Mouse (Mus musculus) G1E-ER4 (cell line): ENCODE measurements around the gene Surf6. TPM values are rescaled to one million over a fixed set of nuclear protein-coding genes. Genes with fewer than 3 reads are reported as not detected.

Experiments
- GATA1 ChIP-seq: IDR thresholded peaks from one replicate; pipeline ENCODE4 v1.8.0; 2012; ENCODE audit warnings: low read length, inconsistent platforms
- polyA plus RNA-seq: library from polyadenylated mRNA; stranded (reverse); fragments of >175 nt; gene quantifications from 2 replicates; pipeline ENCODE4 v1.2.3, GENCODE M21; 2012

Gene Surf6
- polyA plus RNA-seq, 1 experiment = 45.0 TPM

DNA sequence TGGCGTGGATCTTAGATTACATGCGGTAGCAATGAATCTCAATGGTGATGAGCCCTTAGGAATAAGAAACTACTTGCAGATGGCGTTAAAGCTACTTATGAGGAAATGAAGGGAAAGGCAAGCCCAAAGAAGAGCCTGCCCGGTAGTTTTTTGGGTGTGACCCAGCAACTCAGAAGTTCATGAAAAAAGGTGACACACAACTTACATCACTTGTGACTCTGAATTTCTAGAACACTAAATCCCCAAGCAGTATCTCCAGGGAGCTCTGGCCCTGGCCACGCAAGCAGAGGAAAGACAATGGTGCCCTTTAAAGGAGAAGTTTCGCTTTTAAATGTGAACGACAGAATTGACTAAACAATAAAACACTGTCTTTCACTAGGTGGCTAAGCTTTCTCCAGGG is 632 bp upstream of the Surf6 start:
- TF ChIP-seq GATA1 = no peak

GRCm38 (mm10) chr2:26901834-26902400 is 762 bp downstream of the Surf6 start:
- no peak for TF ChIP-seq GATA1

- TF ChIP-seq GATA1 = no peak
These were observed 1.9 kb downstream of the Surf6 start for GRCm38 (mm10) chr2:26900731-26901130.

GRCm38 (mm10) chr2:26895898-26896297 is 6.8 kb downstream of the Surf6 start:
- no peak for TF ChIP-seq GATA1

DNA sequence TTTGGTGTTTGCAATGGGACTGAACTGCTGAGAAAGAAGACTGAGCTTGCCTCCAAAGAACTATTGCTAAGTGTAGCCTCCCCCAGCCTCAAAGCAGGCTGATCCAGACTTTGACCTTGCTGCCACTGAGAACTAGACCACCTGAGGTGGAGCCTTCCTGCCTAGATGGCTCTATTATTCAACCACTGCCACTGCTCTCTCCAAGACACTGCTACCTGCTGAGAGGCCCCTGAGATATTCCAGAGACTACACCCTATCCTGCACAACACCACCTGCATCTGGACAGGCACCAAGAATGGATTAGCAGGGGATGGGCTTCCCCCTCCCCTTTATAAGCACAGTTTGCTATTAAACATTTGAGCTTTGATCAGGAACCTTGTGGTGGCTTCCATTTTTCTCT is 24.1 kb downstream of the Surf6 start:
- no peak for TF ChIP-seq GATA1

DNA sequence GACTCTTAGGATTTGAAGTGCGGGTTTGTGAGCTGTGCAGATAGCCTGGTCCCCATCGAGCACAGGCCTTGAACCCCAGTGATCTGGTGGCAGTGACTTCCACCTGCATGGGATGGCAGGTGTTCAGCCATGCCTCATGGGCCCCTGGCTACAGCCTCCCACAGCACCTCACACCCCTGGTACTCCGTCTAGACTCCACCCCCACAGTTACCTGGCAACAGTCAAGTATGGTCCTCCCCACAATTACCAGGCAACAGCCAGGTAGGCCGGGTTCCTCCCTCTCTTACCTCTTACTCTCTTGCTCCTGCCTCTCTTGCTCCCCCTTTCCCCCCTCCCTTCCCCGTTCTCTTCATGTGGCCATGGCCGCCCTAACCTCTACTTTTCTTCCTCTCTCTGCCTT is 32.0 kb downstream of the Surf6 start:
- TF ChIP-seq GATA1 = no peak

GRCm38 (mm10) chr2:26864879-26865278 is 37.8 kb downstream of the Surf6 start, which contains the start of gene Abo:
Abo (minus strand) TSS chr2:26864979.
- no peak for TF ChIP-seq GATA1

DNA sequence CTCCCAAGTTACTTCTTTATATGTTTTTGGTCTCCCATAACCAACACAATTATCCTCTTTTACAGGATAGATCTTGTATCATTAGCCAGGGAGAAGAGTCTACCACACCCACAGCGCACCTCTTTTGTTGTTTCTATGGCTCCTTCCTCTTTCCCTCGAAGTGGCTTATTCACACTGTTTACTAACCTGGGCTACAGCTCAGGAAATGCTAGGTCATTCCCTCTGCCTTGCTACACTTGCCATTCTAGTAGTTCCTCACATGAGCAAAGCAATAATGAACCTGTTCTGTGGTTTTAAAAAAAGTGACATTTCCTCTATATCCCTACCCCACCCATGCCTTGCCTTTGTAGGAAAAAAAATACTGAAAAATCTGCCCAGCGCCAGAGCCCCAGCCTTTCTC is 39.8 kb downstream of the Surf6 start:
- TF ChIP-seq GATA1 = no peak

- TF ChIP-seq GATA1 = no peak
These were observed 55.0 kb downstream of the Surf6 start for GRCm38 (mm10) chr2:26847706-26848105.

Other genes with a start within 250 kb of the Surf6 start
- gene Lcn4, start 231.6 kb downstream of the Surf6 start, polyA plus RNA-seq = not detected in 2 replicates
- gene Abo, start 37.9 kb downstream of the Surf6 start, polyA plus RNA-seq = not detected in 2 replicates
- gene Med22, start 7.8 kb upstream of the Surf6 start, polyA plus RNA-seq = 73.5 and 98.3 TPM in 2 replicates
- 4,629 and 5,493 TPM in 2 replicates for gene Rpl7a, start 7.9 kb upstream of the Surf6 start, polyA plus RNA-seq
- gene Surf2, start 13.5 kb upstream of the Surf6 start, polyA plus RNA-seq = 5.4 and 11.8 TPM in 2 replicates
- 39.8 and 43.6 TPM in 2 replicates for gene Surf1, start 13.7 kb upstream of the Surf6 start, polyA plus RNA-seq
- gene Surf4, start 31.0 kb upstream of the Surf6 start, polyA plus RNA-seq = 90.3 and 93.6 TPM in 2 replicates
- 0.03 and 0.04 TPM in 2 replicates for gene Stkld1, start 31.2 kb upstream of the Surf6 start, polyA plus RNA-seq
- gene Rexo4, start 61.5 kb upstream of the Surf6 start, polyA plus RNA-seq = 126 and 145 TPM in 2 replicates
- not detected in 2 replicates for gene Adamts13, start 70.5 kb upstream of the Surf6 start, polyA plus RNA-seq
- gene Cacfd1, start 107.0 kb upstream of the Surf6 start, polyA plus RNA-seq = 9.2 and 11.8 TPM in 2 replicates
- not detected in 2 replicates for gene Slc2a6, start 125.1 kb upstream of the Surf6 start, polyA plus RNA-seq
- not detected in 2 replicates for gene Mymk, start 169.3 kb upstream of the Surf6 start, polyA plus RNA-seq
- not detected in 2 replicates for gene Adamtsl2, start 176.5 kb upstream of the Surf6 start, polyA plus RNA-seq
- not detected in 2 replicates for gene Fam163b, start 239.6 kb upstream of the Surf6 start, polyA plus RNA-seq